Mouse (Mus musculus): ENCODE data around the gene Gsc2.

DNA sequence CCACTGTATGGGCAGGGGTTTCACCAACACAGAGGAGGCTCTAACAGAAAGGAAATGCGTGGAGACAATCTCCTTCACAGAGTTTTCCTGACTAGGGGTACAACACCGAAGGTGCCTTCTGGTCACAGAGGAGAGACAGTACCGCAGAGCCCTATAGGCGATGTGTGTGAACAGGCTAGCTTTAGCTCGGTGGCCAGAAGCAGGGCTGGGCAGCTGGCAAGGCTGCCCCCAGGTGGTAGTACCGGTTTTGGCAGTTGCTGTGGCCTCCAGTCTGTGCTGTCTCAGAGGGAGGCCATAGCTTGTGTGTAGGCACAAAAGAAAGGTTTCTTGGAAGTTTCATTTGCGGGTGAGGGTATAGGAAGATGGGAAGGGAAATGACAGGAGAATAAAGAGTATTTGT lies 24.0 kb upstream of the Gsc2 start:
- no peak for TF ChIP-seq EP300 (optimal IDR thresholded peaks at IDR 0.05)
- peak; percentile 85 for TF ChIP-seq CTCF (IDR thresholded peaks at IDR 0.05; ENCODE audit: low read depth)

Measured in stomach, postnatal 0 days (tissue).